Comparison of ENCODE assay signal across 8 mouse cellular contexts in the genomic region with DNA sequence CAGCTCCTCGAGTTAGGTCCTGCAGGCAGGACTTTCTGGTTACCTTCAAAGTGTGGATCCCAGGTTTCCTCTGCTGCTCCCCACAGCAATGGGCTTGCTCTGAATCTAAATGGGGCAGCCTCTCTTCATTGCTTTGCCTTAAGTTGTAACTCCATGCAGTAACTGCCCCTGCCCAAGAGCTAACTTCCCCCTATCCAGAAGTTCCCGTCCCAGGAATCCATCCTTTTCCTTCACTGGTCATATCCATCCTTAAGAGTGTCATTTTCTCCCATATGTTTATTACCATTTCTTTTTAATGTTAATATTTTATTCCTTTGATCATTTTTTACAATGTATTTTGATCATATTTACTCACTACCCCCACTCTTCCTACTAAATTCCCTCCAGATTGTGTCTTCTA. TPM values are rescaled to one million over a fixed set of nuclear protein-coding genes. Genes with fewer than 3 reads are reported as not detected.
A peak's percentile ranks its signal among the peaks of the same experiment; 100 is the strongest.
DNase-seq lines count a peak whose midpoint lies in the region; ATAC-seq and TF ChIP-seq lines count a peak whose summit lies in the region.

Gene Gda, minus strand, starts transcription at position 101 of the 400 bp plus-strand sequence.

- H3K9ac ChIP-seq in forebrain, postnatal 0 days: peak within 1 kb of the TSS; percentile 57
- no peak within 1 kb of the TSS for H3K9ac ChIP-seq in midbrain, embryonic 14.5 days (replicated peaks; ENCODE audit: low read length)

- 73% methylated on average over 2 of the region's 2 CpGs for WGBS in spleen, adult 2 months
- WGBS in forebrain, postnatal 0 days: 74% methylated on average over 2 of the region's 2 CpGs
- WGBS in midbrain, embryonic 14.5 days: 70% methylated on average over 2 of the region's 2 CpGs

- no peaks in the 10 kb centered on the region; the same call in 1 of the 2 replicates for H3K27me3 ChIP-seq in spleen, adult 2 months (ENCODE audit: control insufficient read depth, insufficient read depth, low read length)
- no peaks in the 10 kb centered on the region for H3K27me3 ChIP-seq in forebrain, postnatal 0 days (ENCODE audit: insufficient read depth, low read length)
- peaks cover 5% of the 10 kb centered on the region; the same call in 1 of the 2 replicates for H3K27me3 ChIP-seq in midbrain, embryonic 14.5 days (ENCODE audit: control insufficient read depth, insufficient read depth, low read length)

- no peak for TF ChIP-seq CTCF in spleen, adult 2 months (IDR thresholded peaks at IDR 0.05; ENCODE audit: extremely low read depth, insufficient read depth, insufficient read length, insufficient replicate concordance)
- no peak for TF ChIP-seq CTCF in forebrain, postnatal 0 days (IDR thresholded peaks at IDR 0.05; ENCODE audit: low read depth)

- H3K4me3 ChIP-seq in spleen, adult 2 months (ENCODE audit: extremely low read depth, insufficient read depth, insufficient read length): peak within 1 kb of the TSS; percentile 55
- H3K4me3 ChIP-seq in forebrain, postnatal 0 days (ENCODE audit: low read depth, low read length): peak within 1 kb of the TSS; percentile 58
- peak within 1 kb of the TSS; percentile 39 for H3K4me3 ChIP-seq in midbrain, embryonic 14.5 days (replicated peaks; ENCODE audit: low read depth, low read length)

- peak within 1 kb of the TSS; percentile 79 for H3K4me2 ChIP-seq in forebrain, postnatal 0 days (ENCODE audit: low read depth)
- H3K4me2 ChIP-seq in midbrain, embryonic 14.5 days (ENCODE audit: low read length): peak within 1 kb of the TSS; percentile 78

- 0 out of 2 replicates have a peak, but pooled peaks cover 7% of the 10 kb centered on the region for H3K9me3 ChIP-seq in forebrain, postnatal 0 days (ENCODE audit: low read length)
- peaks cover 8% of the 10 kb centered on the region; the same call in 1 of the 2 replicates for H3K9me3 ChIP-seq in midbrain, embryonic 14.5 days (ENCODE audit: control insufficient read depth, low read length)

- H3K4me1 ChIP-seq in spleen, adult 2 months (ENCODE audit: control insufficient read depth, insufficient read depth, insufficient read length): no peaks in the 10 kb centered on the region; the same call in 1 of the 2 replicates
- peaks cover 2% of the 10 kb centered on the region; the same call in 1 of the 2 replicates for H3K4me1 ChIP-seq in forebrain, postnatal 0 days (ENCODE audit: insufficient read depth)
- H3K4me1 ChIP-seq in midbrain, embryonic 14.5 days (ENCODE audit: control insufficient read depth, insufficient read depth, low read length): 0 out of 2 replicates have a peak, but pooled peaks cover 8% of the 10 kb centered on the region

- ATAC-seq in forebrain, postnatal 0 days: no peak
- ATAC-seq in midbrain, embryonic 14.5 days (ENCODE audit: low FRiP score, low TSS enrichment): no peak

- no peak within 1 kb of the TSS for H3K27ac ChIP-seq in spleen, adult 2 months (ENCODE audit: insufficient read depth, low read length)
- no peak within 1 kb of the TSS for H3K27ac ChIP-seq in forebrain, postnatal 0 days (ENCODE audit: low read depth, low read length)
- no peak within 1 kb of the TSS for H3K27ac ChIP-seq in midbrain, embryonic 14.5 days (replicated peaks; ENCODE audit: low read depth, low read length)

- H3K36me3 ChIP-seq in spleen, adult 2 months (ENCODE audit: control insufficient read depth, insufficient read depth, low read length): no peaks in the 10 kb centered on the region
- no peaks in the 10 kb centered on the region for H3K36me3 ChIP-seq in forebrain, postnatal 0 days (ENCODE audit: insufficient read depth)
- H3K36me3 ChIP-seq in midbrain, embryonic 14.5 days (ENCODE audit: control insufficient read depth, insufficient read depth, low read length): no peaks in the 10 kb centered on the region

- TF ChIP-seq POLR2A in spleen, adult 2 months (IDR thresholded peaks at IDR 0.05; ENCODE audit: low read depth, low read length): no peak

- DNase-seq in spleen, adult 2 months (ENCODE audit: low read depth in 1 of 2, low spot score in 2 of 2): no peak
- DNase-seq in spleen, adult 12 weeks (ENCODE audit: low spot score): no peak
- no peak for DNase-seq in forebrain, postnatal 0 days
- no peak for DNase-seq in layer of hippocampus, postnatal 14 days (ENCODE audit: low spot score in 2 of 2)
- no peak for DNase-seq in midbrain, embryonic 14.5 days
- DNase-seq in T-cell, adult 2 months (ENCODE audit: low spot score): no peak
- no peak for DNase-seq in cerebellum, postnatal 25 days
- DNase-seq in gastrocnemius, adult 18-20 months (ENCODE audit: low spot score): no peak

RNA-seq across cellular contexts. Expression of gene Gda, which starts in this region (rescaled TPM):
- 6.4 and 10.9 TPM in 2 replicates for polyA plus RNA-seq in spleen, adult 2 months (2012; rRNA removed)
- 49.6 and 50.6 TPM in 2 replicates for total RNA-seq in forebrain, postnatal 0 days (2014; rRNA removed)
- 3.3 and 9.7 TPM in 2 replicates for polyA plus RNA-seq in forebrain, postnatal 0 days (2015; fragmentation: Nextera tagmentation; extraction: Ambion mirVana)
- 100 to 1,000 TPM; 137 to 150 TPM for total RNA-seq in layer of hippocampus, postnatal 14 days (2021)
- polyA plus RNA-seq in midbrain, embryonic 14.5 days (2014; fragmentation: Nextera tagmentation; extraction: Ambion mirVana): 0.13 and 0.20 TPM in 2 replicates
- 1 to 10 TPM; 6.4 to 7.7 TPM for total RNA-seq in gastrocnemius, adult 18-20 months (2021)
